Mouse (Mus musculus) kidney, postnatal 25 days (tissue): ENCODE measurements around the gene Lrrc27.
A peak's percentile ranks its signal among the peaks of the same experiment; 100 is the strongest.

Source experiments
- DNase-seq, 2 experiments: peaks; one replicate each; pipeline ENCODE4 v3.0.0; 2021; ENCODE audit warnings: mixed read lengths in 2 of 2

Gene Lrrc27

DNA sequence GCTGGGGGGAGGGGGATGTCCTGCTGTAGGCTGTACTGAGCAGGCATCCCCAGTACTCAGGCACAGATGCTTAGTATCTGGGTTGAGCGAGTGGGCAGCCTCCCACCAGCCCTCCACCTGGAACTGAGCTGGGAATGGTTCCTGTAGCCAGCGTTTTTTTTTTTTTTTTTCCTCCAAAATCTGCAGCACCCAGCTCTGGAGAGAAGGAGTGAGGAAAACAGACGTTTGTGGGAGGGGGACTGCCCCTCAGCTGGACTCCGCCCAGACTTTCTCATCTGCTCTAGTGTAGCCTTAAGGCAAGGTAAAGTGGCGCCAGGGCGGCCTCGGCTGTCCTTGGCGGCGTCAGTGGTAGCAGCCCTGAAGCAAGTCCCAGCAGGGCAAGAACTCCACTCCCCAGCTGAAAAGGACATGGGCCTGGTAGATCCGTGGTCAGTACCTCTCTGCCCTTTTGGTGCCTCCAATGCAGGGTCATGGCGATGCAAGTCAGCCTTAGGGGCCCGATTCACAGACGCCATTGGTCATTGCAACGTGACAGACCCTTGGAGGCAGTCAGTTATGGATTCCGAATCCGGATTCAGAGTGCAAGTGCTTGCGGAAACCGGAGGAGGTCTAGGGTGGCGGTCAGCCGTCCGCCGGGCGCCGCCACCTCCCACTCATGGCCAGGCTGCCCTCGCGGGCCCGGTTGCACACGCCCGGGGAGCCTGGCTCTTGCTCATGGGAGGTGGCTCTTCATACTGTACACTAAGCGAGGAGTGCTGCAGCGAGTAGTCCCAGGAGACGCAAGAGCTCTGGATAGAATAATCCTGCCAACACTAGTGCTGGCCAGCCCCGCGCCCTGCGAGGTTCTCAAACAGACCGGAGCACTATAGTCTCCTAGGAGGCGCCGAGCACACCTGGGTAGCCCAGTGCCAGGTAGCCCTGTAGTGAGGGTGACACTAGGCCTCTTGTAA is 34.4 kb downstream of the Lrrc27 start:
- peak; percentile 50 to 74 for DNase-seq

DNA sequence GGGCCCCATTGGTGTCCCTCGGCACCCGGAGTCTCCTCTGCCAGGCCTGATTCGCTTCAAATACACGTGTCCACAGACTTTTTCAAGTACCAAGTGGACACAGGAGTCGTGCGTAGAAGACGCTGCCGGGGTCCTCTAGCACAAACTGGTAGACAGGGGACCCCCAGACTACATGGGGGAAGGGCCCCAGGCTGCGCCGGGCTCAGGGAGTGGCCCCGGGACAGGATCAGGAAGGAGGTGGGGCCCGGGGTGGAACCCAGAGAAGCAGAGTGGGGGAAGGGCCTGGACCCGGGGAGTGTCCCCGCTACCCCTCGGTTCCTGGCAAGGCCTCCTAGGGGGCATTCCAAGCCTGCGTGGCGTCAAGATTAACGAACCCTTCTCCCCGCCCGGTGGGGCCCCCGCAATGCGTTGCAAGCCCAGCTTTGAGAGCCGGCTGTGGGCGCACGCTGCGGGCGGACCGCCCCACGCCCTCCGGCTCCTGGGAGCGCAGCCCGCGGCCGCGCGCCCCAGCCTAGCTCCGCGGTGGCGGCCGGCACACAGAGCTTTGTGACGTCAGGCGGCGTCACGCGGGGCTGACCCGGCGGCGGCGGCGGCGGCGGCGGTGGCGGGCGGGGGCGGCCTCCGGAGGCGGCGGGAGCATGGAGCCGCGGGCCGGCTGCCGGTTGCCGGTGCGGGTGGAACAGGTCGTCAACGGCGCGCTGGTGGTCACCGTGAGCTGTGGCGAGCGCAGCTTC is 35.3 kb downstream of the Lrrc27 start, which contains the start of gene Pwwp2b:
Gene Pwwp2b, plus strand, starts transcription at position 602 of the 734 bp plus-strand sequence.
- DNase-seq: peak; percentile 85 to 91

- DNase-seq: peak in 1 of 2 experiments; percentile 6
Observed at GRCm38 (mm10) chr7:139248615-139249405, 36.0 kb downstream of the Lrrc27 start.

DNA sequence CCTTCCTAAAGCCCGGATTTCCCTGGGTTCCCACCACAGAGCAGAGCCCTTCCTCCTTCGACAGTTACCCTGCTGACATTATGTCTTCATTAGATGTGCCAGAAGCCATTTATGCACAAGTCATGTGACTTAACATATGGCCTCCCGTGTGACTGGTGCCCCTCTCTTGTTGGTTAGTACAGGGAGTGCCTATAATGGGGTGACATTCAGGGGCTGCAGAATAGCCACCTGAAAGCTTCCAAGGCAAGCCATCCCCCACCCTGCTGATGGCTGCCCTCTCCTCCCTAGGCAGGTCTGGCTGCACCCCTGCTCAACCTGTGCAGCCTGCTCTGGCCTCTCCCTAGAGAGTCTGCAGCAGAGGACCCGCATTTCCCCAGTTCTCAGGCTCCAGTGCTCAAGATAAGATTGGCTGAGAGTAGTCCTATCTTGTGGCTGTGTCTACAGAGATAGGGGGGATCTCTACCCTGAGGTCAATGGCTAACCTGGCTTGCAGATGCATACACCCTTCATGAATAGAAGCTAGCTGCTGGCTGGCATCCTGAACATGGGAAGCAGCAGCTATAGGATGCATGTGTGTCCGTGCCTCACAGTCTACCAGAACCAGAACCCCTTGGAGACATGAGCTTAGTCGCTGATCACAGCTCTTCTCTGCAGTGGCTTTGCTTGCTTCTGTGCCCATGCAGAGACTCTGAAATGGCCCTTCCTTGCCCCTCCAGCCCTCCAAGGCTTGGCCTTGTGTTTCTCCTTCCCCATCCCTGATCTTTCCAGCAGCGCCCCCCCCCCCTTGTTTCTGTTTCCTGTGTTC is 36.8 kb downstream of the Lrrc27 start:
- no peak for DNase-seq

GRCm38 (mm10) chr7:139251881-139252301 is 39.1 kb downstream of the Lrrc27 start:
- peak; percentile 81 to 86 for DNase-seq

DNA sequence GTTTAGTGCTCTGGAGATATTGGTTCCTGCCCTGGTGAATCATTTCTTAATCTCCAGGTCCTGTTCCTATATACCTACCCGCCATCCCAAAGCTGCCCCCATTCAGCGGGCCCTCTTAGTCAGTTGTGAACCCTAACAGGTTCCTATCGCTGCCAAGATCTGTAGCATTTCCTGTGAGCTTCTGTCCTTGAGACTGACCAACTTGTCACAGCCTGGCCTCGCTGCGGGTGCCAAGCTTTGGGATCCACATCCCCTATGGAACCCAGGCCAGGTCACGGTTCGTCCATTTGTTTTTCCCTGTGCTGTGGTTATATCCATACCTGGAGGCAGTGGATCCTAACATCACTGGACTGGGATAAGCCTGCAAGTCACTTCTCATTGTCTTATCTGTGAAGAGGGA is 39.8 kb downstream of the Lrrc27 start:
- no peak for DNase-seq

GRCm38 (mm10) chr7:139252986-139253385 is 40.2 kb downstream of the Lrrc27 start:
- DNase-seq: peak in 1 of 2 experiments; percentile 52

DNA sequence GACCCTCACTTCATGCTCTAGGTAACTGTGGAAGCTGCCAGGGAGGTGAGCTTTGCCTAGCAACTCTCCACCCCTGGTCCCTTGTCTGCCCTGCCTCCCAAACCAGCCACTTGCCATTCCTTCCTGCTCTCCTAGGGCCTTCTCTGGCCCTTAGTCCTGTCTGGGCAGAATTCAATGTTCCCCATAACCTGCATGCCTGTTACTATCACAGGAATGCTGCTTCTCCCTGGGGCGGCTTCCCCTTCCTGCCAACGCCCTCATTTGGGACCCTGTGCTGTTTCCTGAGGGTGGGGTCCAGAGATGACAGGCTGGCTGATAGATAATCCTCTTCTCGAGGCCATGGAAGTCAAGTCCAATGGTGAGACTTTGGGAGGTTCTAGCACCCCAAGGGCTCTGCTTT is 40.7 kb downstream of the Lrrc27 start:
- no peak for DNase-seq

DNA sequence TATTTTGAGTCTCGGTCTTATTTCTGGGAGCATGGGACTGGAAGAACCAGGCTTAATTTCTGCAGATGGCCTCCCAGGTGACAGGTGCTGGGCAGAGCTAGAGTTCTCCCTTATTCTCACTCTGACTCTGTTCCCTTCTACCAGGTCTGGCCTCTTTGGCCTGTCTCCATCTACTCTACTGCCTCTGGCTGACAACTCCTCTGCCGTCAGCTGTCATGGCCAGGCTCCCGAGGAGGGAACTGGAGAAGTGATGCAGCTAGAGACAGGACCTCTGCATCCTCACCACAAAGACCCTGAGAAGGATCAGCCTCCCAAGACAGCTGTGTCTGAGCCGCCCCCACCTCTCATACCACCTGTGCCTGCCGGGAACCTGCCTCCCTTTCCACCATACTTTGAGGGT is 41.8 kb downstream of the Lrrc27 start:
- no peak for DNase-seq

GRCm38 (mm10) chr7:139257752-139258542 is 45.2 kb downstream of the Lrrc27 start:
- DNase-seq: peak; percentile 64 to 86

DNA sequence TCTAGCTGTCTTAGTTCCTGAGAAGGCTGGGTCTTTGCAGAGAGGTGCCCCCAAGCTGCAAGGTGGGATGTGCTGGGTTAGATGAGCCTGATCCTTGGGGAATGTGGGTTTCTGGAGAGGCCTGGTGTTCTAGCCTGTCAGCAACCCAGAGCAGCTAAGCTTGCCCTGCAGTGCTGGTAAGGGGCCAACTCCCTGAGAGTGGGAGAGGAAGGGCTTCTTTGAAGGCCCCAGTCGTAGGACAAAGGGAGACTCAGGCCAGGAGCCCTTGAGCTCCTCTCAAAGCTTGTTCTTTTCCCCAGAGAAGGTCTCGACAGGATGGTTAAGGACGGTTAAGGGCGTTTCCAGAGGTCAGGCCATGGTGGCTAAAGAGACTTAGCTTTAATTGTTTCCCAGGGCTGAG is 51.5 kb downstream of the Lrrc27 start:
- DNase-seq: no peak

- DNase-seq: no peak
Observed at GRCm38 (mm10) chr7:139265634-139266033, 52.8 kb downstream of the Lrrc27 start.

DNA sequence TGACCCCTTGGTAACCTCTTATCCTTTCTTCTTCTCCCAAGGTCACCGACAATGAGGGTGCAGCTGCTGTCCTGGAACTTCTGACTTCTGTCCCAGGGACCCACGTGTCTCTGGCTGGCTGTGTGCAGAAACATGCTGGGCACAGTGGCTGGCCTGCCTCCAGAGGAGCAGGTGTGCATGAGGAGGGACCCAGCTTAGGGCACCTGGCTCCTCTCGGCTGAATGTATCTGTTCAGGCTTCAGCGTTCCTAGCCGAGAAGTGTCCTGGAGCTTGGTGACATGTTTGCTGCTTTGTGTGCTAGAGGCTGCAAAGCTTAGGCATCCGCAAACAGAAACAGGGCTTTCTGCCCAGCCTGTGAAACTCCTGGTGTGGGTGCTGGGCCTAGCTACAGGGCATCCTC is 53.6 kb downstream of the Lrrc27 start:
- DNase-seq: no peak

DNA sequence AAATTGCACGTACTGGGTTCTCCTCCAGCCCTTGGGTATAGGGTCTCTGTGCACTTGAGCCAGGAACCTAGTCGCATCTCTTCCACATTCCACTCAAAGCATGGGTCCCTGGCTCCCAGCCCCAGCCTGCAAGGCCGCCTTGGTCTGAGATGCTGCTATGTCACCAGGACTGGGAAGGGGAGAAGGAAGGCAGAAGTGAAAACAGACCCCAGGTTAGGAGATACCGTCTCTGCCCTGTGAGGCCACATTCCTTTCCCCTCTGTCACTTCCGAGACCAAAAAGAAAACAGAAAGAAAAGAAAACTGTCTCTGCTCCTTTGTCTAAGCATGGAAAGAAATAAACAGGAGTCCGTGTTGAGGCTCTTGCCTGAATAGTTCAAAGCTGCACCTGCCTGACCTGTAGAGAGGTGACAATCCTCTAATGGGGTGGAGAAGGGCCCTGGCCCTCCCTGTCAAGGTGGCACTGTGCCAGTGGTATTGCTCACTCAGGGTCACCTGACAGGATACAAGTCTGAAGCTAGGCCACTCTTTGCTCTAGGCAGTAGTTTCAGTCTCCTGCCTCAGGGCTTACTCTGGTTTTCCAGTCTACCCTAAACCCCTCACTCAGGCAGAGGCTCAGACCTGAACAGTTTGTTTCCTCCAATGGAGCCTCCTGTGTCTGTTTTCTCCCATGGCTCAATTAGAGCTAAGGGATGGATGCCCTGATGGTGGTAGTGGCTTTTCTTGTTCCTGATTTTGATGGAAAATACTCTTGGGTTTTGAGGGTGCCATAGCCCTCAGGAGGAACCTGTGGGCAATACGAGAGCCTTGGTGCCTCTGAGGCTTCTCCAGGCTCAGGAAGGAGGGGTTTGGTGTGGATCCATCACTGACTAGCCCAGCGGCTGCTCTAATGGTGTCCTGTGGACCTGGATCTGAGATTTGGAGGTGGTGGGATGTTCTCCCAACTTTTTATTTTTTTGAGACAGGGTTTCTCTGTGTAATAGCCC is 54.4 kb downstream of the Lrrc27 start:
- peak in 1 of 2 experiments; percentile 55 for DNase-seq

DNA sequence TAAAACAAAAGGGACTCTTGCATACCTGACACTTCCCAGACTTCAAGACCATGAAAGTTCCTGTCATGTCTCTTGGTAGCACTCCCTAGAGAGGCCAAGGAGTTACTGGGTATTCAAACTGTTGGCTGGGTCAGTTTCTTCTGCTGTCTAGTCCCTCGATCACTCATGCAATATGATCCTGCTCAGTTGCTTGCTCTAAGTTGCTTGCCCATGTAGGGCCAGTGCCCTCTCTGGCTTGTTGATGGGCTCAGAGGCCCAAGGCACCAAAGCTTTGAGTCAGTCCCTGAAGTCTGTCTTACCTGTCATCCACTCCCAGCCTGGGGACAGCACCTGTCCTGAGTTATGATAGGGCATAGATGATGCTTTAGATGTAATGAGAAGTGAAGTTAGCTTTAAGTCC is 58.0 kb downstream of the Lrrc27 start:
- no peak for DNase-seq

- DNase-seq: no peak
Observed at GRCm38 (mm10) chr7:139271871-139272270, 59.1 kb downstream of the Lrrc27 start.

DNA sequence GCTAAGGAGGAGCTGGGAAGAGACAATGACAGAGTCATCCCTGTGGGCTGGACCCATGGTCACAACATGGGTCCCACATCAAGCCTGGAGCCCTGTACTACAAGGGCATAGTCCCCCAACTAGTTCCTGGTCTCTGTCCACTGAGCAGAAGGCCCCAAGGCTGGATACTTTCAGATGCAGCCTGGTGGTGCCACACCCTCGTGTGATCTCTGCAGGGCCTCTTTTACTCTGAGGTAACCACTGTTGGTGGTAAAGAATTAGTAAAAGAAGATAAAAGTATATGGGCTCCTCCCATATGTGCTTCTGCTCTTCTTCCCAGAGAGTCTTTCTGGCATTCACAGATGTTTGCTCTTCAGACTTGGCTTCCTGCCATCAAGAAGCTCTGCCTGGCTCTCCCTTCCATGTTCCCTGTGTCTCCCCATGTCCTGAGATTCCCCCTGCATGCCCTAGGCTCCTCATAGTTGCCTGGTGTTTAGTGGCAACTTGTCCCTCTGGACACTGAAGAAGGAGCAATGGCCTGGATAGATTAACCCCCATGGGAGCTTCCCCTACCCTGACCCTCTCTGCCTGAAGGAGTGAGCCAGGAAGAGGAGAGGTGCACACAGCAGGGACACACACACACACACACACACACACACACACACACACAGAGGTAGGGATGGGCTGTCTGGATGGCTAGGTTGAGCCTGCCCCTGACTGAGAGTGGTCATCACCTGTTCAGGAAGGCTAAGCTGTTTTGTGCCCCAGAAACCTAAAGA is 60.0 kb downstream of the Lrrc27 start:
- DNase-seq: peak in 1 of 2 experiments; percentile 36

GRCm38 (mm10) chr7:139273397-139273719 is 60.6 kb downstream of the Lrrc27 start:
- DNase-seq: peak; percentile 63 to 83

- no peak for DNase-seq
Observed at GRCm38 (mm10) chr7:139275586-139275985, 62.8 kb downstream of the Lrrc27 start.
